Mouse (Mus musculus): ENCODE results near the gene Il10.

GRCm38 (mm10) chr1:131024900-131025842 is 5.5 kb downstream of the Il10 start:
- TF ChIP-seq CTCF (IDR thresholded peaks at IDR 0.05; ENCODE audit: low read depth) (no peak), EP300 (IDR thresholded peaks at IDR 0.05; ENCODE audit: low read depth) (no peak)
